Mouse (Mus musculus): ENCODE data around the gene Wrap73. TPM values are rescaled to one million over a fixed set of nuclear protein-coding genes. Genes with fewer than 3 reads are reported as not detected.

The Wrap73 gene
- total RNA-seq, 2 experiments from 2014 or later, result 7.9 to 9.7 TPM

- no peak for DNase-seq
These were observed 38.8 kb downstream of the Wrap73 start for GRCm38 (mm10) chr4:154181001-154181400.

- DNase-seq, result no peak
These were observed 41.4 kb downstream of the Wrap73 start for GRCm38 (mm10) chr4:154183566-154183965.

- no peak for DNase-seq
These were observed 42.8 kb downstream of the Wrap73 start for GRCm38 (mm10) chr4:154185001-154185400.

GRCm38 (mm10) chr4:154186002-154186537, 43.9 kb downstream of the Wrap73 start:
- DNase-seq, result no peak

- no peak for DNase-seq
These were observed 46.8 kb downstream of the Wrap73 start for GRCm38 (mm10) chr4:154188948-154189347.

- DNase-seq, result no peak
These were observed 55.8 kb downstream of the Wrap73 start for GRCm38 (mm10) chr4:154197961-154198360.

- no peak for DNase-seq
These were observed 56.3 kb downstream of the Wrap73 start for GRCm38 (mm10) chr4:154198377-154198961.

- DNase-seq, result no peak
These were observed 59.3 kb downstream of the Wrap73 start for GRCm38 (mm10) chr4:154201511-154201910.

GRCm38 (mm10) chr4:154204532-154204931, 62.4 kb downstream of the Wrap73 start:
- DNase-seq, result no peak

- DNase-seq, result no peak
These were observed 63.2 kb downstream of the Wrap73 start for GRCm38 (mm10) chr4:154205392-154205791.

GRCm38 (mm10) chr4:154207261-154207660, 65.1 kb downstream of the Wrap73 start:
- DNase-seq, result no peak

GRCm38 (mm10) chr4:154209054-154209453, 66.9 kb downstream of the Wrap73 start:
- peak; percentile 76 for DNase-seq

- DNase-seq, result no peak
These were observed 67.7 kb downstream of the Wrap73 start for GRCm38 (mm10) chr4:154209825-154210224.

GRCm38 (mm10) chr4:154211459-154211858, 69.3 kb downstream of the Wrap73 start:
- no peak for DNase-seq

- peak; percentile 45 for DNase-seq
These were observed 71.4 kb downstream of the Wrap73 start for GRCm38 (mm10) chr4:154213586-154213985.

- DNase-seq, result no peak
These were observed 71.9 kb downstream of the Wrap73 start for GRCm38 (mm10) chr4:154214075-154214474.

Other genes with a start within 250 kb of the Wrap73 start
- 10 to 100 TPM; 13.6 to 14.7 TPM for gene A430005L14Rik, start 185.1 kb upstream of the Wrap73 start, total RNA-seq (2021)
- 1 to 10 TPM; 2.2 to 2.7 TPM for gene Dffb, start 167.2 kb upstream of the Wrap73 start, total RNA-seq (2021)
- 10 to 100 TPM; 20.0 to 21.9 TPM for gene Cep104, start 167.2 kb upstream of the Wrap73 start, total RNA-seq (2021)
- 10 to 100 TPM; 19.6 to 21.4 TPM for gene Lrrc47, start 130.6 kb upstream of the Wrap73 start, total RNA-seq (2021)
- 1 to 10 TPM; 2.2 to 3.4 TPM for gene Smim1, start 116.1 kb upstream of the Wrap73 start, total RNA-seq (2021)
- not detected for gene Ccdc27, start 99.7 kb upstream of the Wrap73 start, total RNA-seq (2021)
- gene Trp73, start 2.2 kb upstream of the Wrap73 start, total RNA-seq (2021), result under 1 TPM in 1 of 2 experiments, not detected in 1; 0.38 TPM
- 10 to 100 TPM; 83.2 to 86.8 TPM for gene Tprgl, start 18.3 kb downstream of the Wrap73 start, total RNA-seq (2021)
- gene Megf6, start 28.4 kb downstream of the Wrap73 start, total RNA-seq (2021), result 1 to 10 TPM; 2.1 to 2.2 TPM
- under 1 TPM; 0.23 to 0.43 TPM for gene Arhgef16, start 159.3 kb downstream of the Wrap73 start, total RNA-seq (2021)
- gene B230104I21Rik, start 193.8 kb downstream of the Wrap73 start, total RNA-seq (2021), result not detected

Data from gastrocnemius, postnatal 25 days (tissue).